Mouse (Mus musculus) midbrain, embryonic 13.5 days (tissue): ENCODE data around the gene Zranb3. TPM values are rescaled to one million over a fixed set of nuclear protein-coding genes. Genes with fewer than 3 reads are reported as not detected.
A peak's percentile ranks its signal among the peaks of the same experiment; 100 is the strongest.
"Not testable (repeated sequence)": the region's sequence is repeated elsewhere in the genome, so short reads cannot be mapped to it uniquely, and the experiment has no call there.

Source experiments
- ATAC-seq: fragments of 200-750 bp; cut with Nextera tagmentation; 2 replicates; pipeline ENCODE4 v1.8.0; 2017; ENCODE audit warnings: mild to moderate bottlenecking, moderate TSS enrichment, moderate library complexity
- H3K27ac ChIP-seq: fragments of 300-500 bp; sonication (generic); 2 replicates; pipeline ENCODE4 v1.5.1; 2015; ENCODE audit warnings: inconsistent platforms, mild to moderate bottlenecking, moderate library complexity
- H3K27me3 ChIP-seq: fragments of 300-500 bp; sonication (generic); 2 replicates; pipeline ENCODE4 v1.6.1; 2015; ENCODE audit warnings: mild to moderate bottlenecking, inconsistent platforms
- H3K36me3 ChIP-seq: fragments of 300-500 bp; sonication (generic); 2 replicates; pipeline ENCODE4 v1.6.1; 2015; ENCODE audit warnings: mild to moderate bottlenecking, inconsistent platforms
- H3K4me1 ChIP-seq: fragments of 300-500 bp; sonication (generic); replicated peaks from 2 replicates; pipeline ENCODE4 v1.6.1; 2015; ENCODE audit warnings: inconsistent platforms
- H3K4me2 ChIP-seq: fragments of 300-500 bp; sonication (generic); replicated peaks from 2 replicates; pipeline ENCODE4 v1.6.1; 2015; ENCODE audit warnings: moderate library complexity, mild to moderate bottlenecking, inconsistent platforms
- H3K4me3 ChIP-seq: fragments of 300-500 bp; sonication (generic); replicated peaks from 2 replicates; pipeline ENCODE4 v1.5.1; 2015; ENCODE audit warnings: mild to moderate bottlenecking, inconsistent platforms
- H3K9ac ChIP-seq: fragments of 300-500 bp; sonication (generic); replicated peaks from 2 replicates; pipeline ENCODE4 v1.6.1; 2015; ENCODE audit warnings: mild to moderate bottlenecking, inconsistent platforms
- H3K9me3 ChIP-seq: fragments of 300-500 bp; sonication (generic); 2 replicates; pipeline ENCODE4 v1.6.1; 2016; ENCODE audit warnings: mild to moderate bottlenecking, inconsistent platforms
- WGBS: fragments of 180-500 bp; shearing (Covaris S2); methylation state at CpG from one replicate; pipeline ENCODE4 v1.1.7; 2015; 5-methylcytosine and 5-hydroxymethylcytosine counted together
- polyA plus RNA-seq: library from polyadenylated mRNA; unstranded; fragments of >200 nt; fragmentation: Nextera tagmentation; extraction: Ambion mirVana; gene quantifications from 2 replicates; pipeline ENCODE4 v1.2.1, GENCODE M21; 2015

Gene Zranb3
- 6.1 and 6.2 TPM in 2 replicates for polyA plus RNA-seq

GRCm38 (mm10) chr1:128102641-128103461 lies at the start of gene Zranb3, which contains the start of gene R3hdm1:
Gene Zranb3 (minus strand): TSS chr1:128103047.
Gene R3hdm1 (plus strand): TSS chr1:128103301.
- Histone ChIP-seq H3K9ac (peak within 1 kb of the TSS; percentile 94), H3K9me3 (no peaks in the 10 kb centered on the region), H3K27ac (peak within 1 kb of the TSS; percentile 96), H3K36me3 (no peaks in the 10 kb centered on the region), H3K4me1 (peaks cover 23% of the 10 kb centered on the region), H3K4me3 (peak within 1 kb of the TSS; percentile 97), H3K4me2 (peak within 1 kb of the TSS; percentile 74), H3K27me3 (no peaks in the 10 kb centered on the region)
- WGBS, result under 1% methylated on average over 41 of the region's 43 CpGs
- peak; percentile 97 for ATAC-seq

- no peak overlapping the region for H3K9ac ChIP-seq
- H3K9me3 ChIP-seq, result no peaks in the 10 kb centered on the region
- no peaks in the 10 kb centered on the region for H3K4me1 ChIP-seq
- ATAC-seq, result peak; percentile 71; the same call in 1 of the 2 replicates
- H3K27ac ChIP-seq, result no peak overlapping the region
- H3K4me2 ChIP-seq, result no peak overlapping the region
- no peaks in the 10 kb centered on the region for H3K36me3 ChIP-seq
- H3K27me3 ChIP-seq, result no peaks in the 10 kb centered on the region
- H3K4me3 ChIP-seq, result no peak overlapping the region
Observed at GRCm38 (mm10) chr1:128141737-128142136, 38.9 kb upstream of the Zranb3 start.

GRCm38 (mm10) chr1:128141039-128141438 lies 38.2 kb upstream of the Zranb3 start:
- H3K27ac ChIP-seq, result no peak overlapping the region
- ATAC-seq, result no peak
- H3K4me1 ChIP-seq, result no peaks in the 10 kb centered on the region
- no peaks in the 10 kb centered on the region for H3K9me3 ChIP-seq
- H3K9ac ChIP-seq, result no peak overlapping the region
- no peaks in the 10 kb centered on the region for H3K36me3 ChIP-seq
- no peaks in the 10 kb centered on the region for H3K27me3 ChIP-seq
- H3K4me3 ChIP-seq, result no peak overlapping the region
- H3K4me2 ChIP-seq, result no peak overlapping the region

- not testable (repeated sequence) for H3K27ac ChIP-seq, H3K4me2 ChIP-seq, H3K4me3 ChIP-seq, H3K4me1 ChIP-seq, ATAC-seq, H3K9me3 ChIP-seq, H3K9ac ChIP-seq, H3K27me3 ChIP-seq, H3K36me3 ChIP-seq
Observed at GRCm38 (mm10) chr1:128136222-128136621, 33.4 kb upstream of the Zranb3 start.

GRCm38 (mm10) chr1:128120913-128121627 lies 18.2 kb upstream of the Zranb3 start:
- whole genome bisulfite sequencing, result 96% methylated on average over 4 of the region's 4 CpGs
- Histone ChIP-seq H3K4me1 (no peaks in the 10 kb centered on the region), H3K9ac (no peak overlapping the region), H3K9me3 (no peaks in the 10 kb centered on the region), H3K27ac (no peak overlapping the region), H3K27me3 (no peaks in the 10 kb centered on the region), H3K36me3 (no peaks in the 10 kb centered on the region), H3K4me3 (no peak overlapping the region), H3K4me2 (no peak overlapping the region)
- ATAC-seq, result no peak

GRCm38 (mm10) chr1:128103520-128104088 lies 757 bp upstream of the Zranb3 start:
- Histone ChIP-seq H3K4me2 (peak overlapping the region; percentile 74), H3K9me3 (no peaks in the 10 kb centered on the region), H3K36me3 (no peaks in the 10 kb centered on the region), H3K9ac (peak overlapping the region; percentile 94), H3K4me1 (peaks cover 23% of the 10 kb centered on the region), H3K4me3 (peak overlapping the region; percentile 97), H3K27ac (peak overlapping the region; percentile 96), H3K27me3 (no peaks in the 10 kb centered on the region)
- peak; percentile 80 for ATAC-seq
- under 1% methylated on average over 47 of the region's 47 CpGs for WGBS

GRCm38 (mm10) chr1:128102251-128102640 lies 601 bp downstream of the Zranb3 start:
- Histone ChIP-seq H3K9me3 (no peaks in the 10 kb centered on the region), H3K4me2 (peak overlapping the region; percentile 62), H3K4me1 (peaks cover 23% of the 10 kb centered on the region), H3K27ac (peak overlapping the region; percentile 88), H3K36me3 (no peaks in the 10 kb centered on the region), H3K27me3 (no peaks in the 10 kb centered on the region), H3K4me3 (peak overlapping the region; percentile 97), H3K9ac (peak overlapping the region; percentile 44; the same call in 1 of the 2 replicates)
- ATAC-seq, result peak; percentile 57
- 0% methylated on average over 15 of the region's 15 CpGs for WGBS

- Histone ChIP-seq H3K27me3 (no peaks in the 10 kb centered on the region), H3K9ac (no peak overlapping the region), H3K4me2 (no peak overlapping the region), H3K36me3 (no peaks in the 10 kb centered on the region), H3K9me3 (no peaks in the 10 kb centered on the region), H3K27ac (no peak overlapping the region), H3K4me3 (no peak overlapping the region), H3K4me1 (peaks cover 3% of the 10 kb centered on the region; the same call in 1 of the 2 replicates)
- ATAC-seq, result no peak
- 92% methylated on average over 1 of the region's 1 CpGs for WGBS
Observed at GRCm38 (mm10) chr1:128098309-128098708, 4.5 kb downstream of the Zranb3 start.

- peaks cover 9% of the 10 kb centered on the region for H3K36me3 ChIP-seq
- 41% methylated on average over 1 of the region's 2 CpGs for WGBS
- H3K27me3 ChIP-seq, result no peaks in the 10 kb centered on the region
- H3K4me1 ChIP-seq, result no peaks in the 10 kb centered on the region
- H3K27ac ChIP-seq, result no peak overlapping the region
- H3K9me3 ChIP-seq, result no peaks in the 10 kb centered on the region
- ATAC-seq, result no peak
- no peak overlapping the region for H3K4me2 ChIP-seq
- no peak overlapping the region for H3K4me3 ChIP-seq
- H3K9ac ChIP-seq, result no peak overlapping the region
Observed at GRCm38 (mm10) chr1:128094686-128095085, 8.2 kb downstream of the Zranb3 start.

GRCm38 (mm10) chr1:128082800-128083199 lies 20.0 kb downstream of the Zranb3 start:
- H3K27me3 ChIP-seq, result no peaks in the 10 kb centered on the region
- WGBS, result 67% methylated on average over 7 of the region's 7 CpGs
- no peak overlapping the region for H3K4me2 ChIP-seq
- no peak overlapping the region for H3K9ac ChIP-seq
- H3K27ac ChIP-seq, result no peak overlapping the region
- no peak overlapping the region for H3K4me3 ChIP-seq
- no peak for ATAC-seq
- no peaks in the 10 kb centered on the region for H3K9me3 ChIP-seq
- no peaks in the 10 kb centered on the region for H3K4me1 ChIP-seq
- H3K36me3 ChIP-seq, result no peaks in the 10 kb centered on the region

- Histone ChIP-seq H3K27ac (no peak overlapping the region), H3K4me3 (no peak overlapping the region), H3K27me3 (no peaks in the 10 kb centered on the region), H3K36me3 (no peaks in the 10 kb centered on the region), H3K4me2 (no peak overlapping the region), H3K9ac (no peak overlapping the region), H3K4me1 (no peaks in the 10 kb centered on the region), H3K9me3 (no peaks in the 10 kb centered on the region)
- ATAC-seq, result no peak
- WGBS, result 83% methylated on average over 7 of the region's 7 CpGs
Observed at GRCm38 (mm10) chr1:128081873-128082272, 21.0 kb downstream of the Zranb3 start.
